Mouse (Mus musculus) hindbrain, embryonic 16.5 days (tissue): ENCODE results near the gene Lce1i. TPM values are rescaled to one million over a fixed set of nuclear protein-coding genes. Genes with fewer than 3 reads are reported as not detected.

Experiments
- ATAC-seq: fragments of 200-750 bp; cut with Nextera tagmentation; 2 replicates; pipeline ENCODE4 v1.8.0; 2017; ENCODE audit warnings: moderate TSS enrichment, moderate library complexity
- H3K27ac ChIP-seq: fragments of 300-500 bp; sonication (generic); 2 replicates; pipeline ENCODE4 v1.5.1; 2014; ENCODE audit warnings: low read depth, mild to moderate bottlenecking, control low read depth, low read length, moderate library complexity
- H3K27me3 ChIP-seq: fragments of 300-500 bp; sonication (generic); replicated peaks from 2 replicates; pipeline ENCODE4 v1.6.1; 2014; ENCODE audit warnings: low read length; ENCODE audit not compliant: control insufficient read depth, insufficient read depth
- H3K36me3 ChIP-seq: fragments of 300-500 bp; sonication (generic); 2 replicates; pipeline ENCODE4 v1.6.1; 2014; ENCODE audit warnings: mild to moderate bottlenecking, low read length, moderate library complexity, mixed read lengths; ENCODE audit not compliant: control insufficient read depth, insufficient read depth
- H3K4me1 ChIP-seq: fragments of 300-500 bp; sonication (generic); 2 replicates; pipeline ENCODE4 v1.6.1; 2014; ENCODE audit warnings: low read depth, low read length; ENCODE audit not compliant: control insufficient read depth, insufficient read depth
- H3K4me2 ChIP-seq: fragments of 300-500 bp; sonication (generic); 2 replicates; pipeline ENCODE4 v1.6.1; 2014; ENCODE audit warnings: mild to moderate bottlenecking, low read length, control low read depth, moderate library complexity
- H3K4me3 ChIP-seq: fragments of 300-500 bp; sonication (generic); 2 replicates; pipeline ENCODE4 v1.5.1; 2014; ENCODE audit warnings: mild to moderate bottlenecking, low read length, control low read depth, moderate library complexity
- H3K9ac ChIP-seq: fragments of 300-500 bp; sonication (generic); 2 replicates; pipeline ENCODE4 v1.6.1; 2014; ENCODE audit warnings: low read depth, mild to moderate bottlenecking, control low read depth, low read length, moderate library complexity
- H3K9me3 ChIP-seq: fragments of 300-500 bp; sonication (generic); 2 replicates; pipeline ENCODE4 v1.6.1; 2014; ENCODE audit warnings: mild to moderate bottlenecking, low read length, moderate library complexity; ENCODE audit not compliant: control insufficient read depth
- WGBS: fragments of 180-500 bp; shearing (Covaris S2); extraction: QIAGEN DNeasy Blood & Tissue Kit; methylation state at CpG from one replicate; pipeline ENCODE4 v1.1.7; 2014; 5-methylcytosine and 5-hydroxymethylcytosine counted together
- polyA plus RNA-seq: library from polyadenylated mRNA; unstranded; fragments of >200 nt; fragmentation: Nextera tagmentation; extraction: Ambion mirVana; gene quantifications from 2 replicates; pipeline ENCODE4 v1.2.1, GENCODE M21; 2015

The Lce1i gene
- polyA plus RNA-seq, 1 experiment from 2014 or later, result not detected

DNA sequence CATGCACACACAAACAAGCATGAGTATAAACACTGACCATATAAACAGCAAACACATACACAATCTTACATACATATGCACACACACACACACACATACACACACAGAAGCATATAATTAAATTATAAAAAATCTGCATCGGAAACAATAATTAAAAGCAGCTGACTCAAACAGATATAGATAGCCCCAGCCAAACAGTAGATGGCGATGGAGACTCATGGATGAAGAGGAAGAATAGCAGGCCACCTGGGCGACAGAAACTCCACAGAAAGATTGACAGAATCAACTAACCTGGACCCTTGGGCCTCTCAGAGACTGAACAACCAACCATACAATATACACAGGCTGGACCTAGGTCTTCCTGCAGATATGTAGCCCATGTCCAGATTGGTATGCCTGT lies 25.5 kb downstream of the Lce1i start:
- Histone ChIP-seq H3K27me3 (no peaks in the 10 kb centered on the region), H3K9ac (no peak overlapping the region), H3K4me3 (no peak overlapping the region), H3K36me3 (no peaks in the 10 kb centered on the region), H3K4me1 (no peaks in the 10 kb centered on the region), H3K9me3 (no peaks in the 10 kb centered on the region), H3K27ac (no peak overlapping the region), H3K4me2 (no peak overlapping the region)
- WGBS, result 40% methylated on average over 3 of the region's 3 CpGs
- peak; percentile 61; the same call in 1 of the 2 replicates for ATAC-seq

DNA sequence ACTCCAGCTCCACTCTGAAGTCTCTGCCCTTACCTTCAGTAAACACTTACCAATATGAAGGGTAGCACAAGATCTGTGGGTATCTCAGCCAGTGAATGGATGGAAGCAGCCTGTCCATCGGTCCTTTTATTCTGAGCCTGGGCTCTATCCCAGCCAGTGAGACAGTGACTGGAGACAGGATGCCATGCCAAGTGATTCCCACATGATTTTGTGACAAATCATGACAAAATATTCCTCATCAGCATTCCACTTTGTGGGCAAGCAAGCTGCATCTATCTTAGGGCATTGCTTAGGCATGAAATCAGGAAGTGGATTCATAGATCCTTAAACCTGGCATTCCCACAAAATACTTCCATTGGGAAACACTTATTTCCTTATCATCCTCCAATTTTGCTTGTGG lies 26.5 kb downstream of the Lce1i start, which contains the start of gene Lce1g:
TSS of gene Lce1g (minus strand) at position 101 of the 400 bp plus-strand sequence.
- WGBS, result 86% methylated on average over 1 of the region's 1 CpGs
- H3K27me3 ChIP-seq, result no peaks in the 10 kb centered on the region
- H3K9me3 ChIP-seq, result no peaks in the 10 kb centered on the region
- no peaks in the 10 kb centered on the region for H3K36me3 ChIP-seq
- no peak within 1 kb of the TSS for H3K4me2 ChIP-seq
- no peak within 1 kb of the TSS for H3K4me3 ChIP-seq
- no peak within 1 kb of the TSS for H3K9ac ChIP-seq
- no peaks in the 10 kb centered on the region for H3K4me1 ChIP-seq
- no peak for ATAC-seq
- no peak within 1 kb of the TSS for H3K27ac ChIP-seq

DNA sequence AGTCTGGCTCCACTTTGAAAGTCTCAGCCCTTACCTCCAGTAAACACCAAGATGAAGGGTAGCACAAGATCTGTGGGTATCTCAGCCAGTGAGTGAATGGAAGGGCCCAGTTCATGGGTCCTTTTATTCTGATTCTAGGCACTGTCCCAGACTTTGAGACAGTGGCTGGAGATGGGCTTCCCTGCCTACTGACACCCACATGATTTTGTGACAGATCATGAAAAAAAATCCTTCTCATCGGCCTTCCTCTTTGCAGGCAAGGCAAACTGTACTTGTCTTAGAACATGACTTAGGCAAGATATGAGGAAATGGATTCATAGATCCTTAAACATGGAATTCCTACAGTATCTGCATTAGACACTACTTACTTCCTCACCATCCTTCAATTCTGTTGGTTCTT lies 39.7 kb downstream of the Lce1i start, which contains the start of gene Gm38119:
TSS of gene Gm38119 (minus strand) at position 101 of the 400 bp plus-strand sequence.
- Histone ChIP-seq H3K9ac (no peak within 1 kb of the TSS), H3K27ac (no peak within 1 kb of the TSS), H3K4me3 (no peak within 1 kb of the TSS), H3K4me2 (no peak within 1 kb of the TSS), H3K36me3 (no peaks in the 10 kb centered on the region), H3K27me3 (no peaks in the 10 kb centered on the region), H3K9me3 (no peaks in the 10 kb centered on the region), H3K4me1 (no peaks in the 10 kb centered on the region)
- no peak for ATAC-seq
- WGBS, result 78% methylated on average over 1 of the region's 1 CpGs

Other genes with a start within 250 kb of the Lce1i start
- not detected in 2 replicates for gene 2310046K23Rik, start 244.4 kb downstream of the Lce1i start, polyA plus RNA-seq
- gene Ivl, start 205.2 kb downstream of the Lce1i start, polyA plus RNA-seq, result not detected in 2 replicates
- not detected in 2 replicates for gene Smcp, start 189.9 kb downstream of the Lce1i start, polyA plus RNA-seq
- not detected in 2 replicates for gene 2210017I01Rik, start 171.4 kb downstream of the Lce1i start, polyA plus RNA-seq
- not detected in 2 replicates for gene Lce6a, start 157.2 kb downstream of the Lce1i start, polyA plus RNA-seq
- not detected in 2 replicates for gene Lce1a1, start 130.6 kb downstream of the Lce1i start, polyA plus RNA-seq
- gene Lce1b, start 122.0 kb downstream of the Lce1i start, polyA plus RNA-seq, result not detected in 2 replicates
- gene Lce1a2, start 108.6 kb downstream of the Lce1i start, polyA plus RNA-seq, result not detected in 2 replicates
- not detected in 2 replicates for gene Lce1c, start 99.7 kb downstream of the Lce1i start, polyA plus RNA-seq
- not detected in 2 replicates for gene Lce1d, start 91.7 kb downstream of the Lce1i start, polyA plus RNA-seq
- not detected in 2 replicates for gene Lce1e, start 69.8 kb downstream of the Lce1i start, polyA plus RNA-seq
- gene Lce1f, start 58.5 kb downstream of the Lce1i start, polyA plus RNA-seq, result not detected in 2 replicates
- gene Gm38119, start 39.8 kb downstream of the Lce1i start, polyA plus RNA-seq, result not detected in 2 replicates
- not detected in 2 replicates for gene Lce1g, start 26.6 kb downstream of the Lce1i start, polyA plus RNA-seq
- gene Lce1h, start 13.8 kb downstream of the Lce1i start, polyA plus RNA-seq, result not detected in 2 replicates
- not detected in 2 replicates for gene Lce1j, start 11.6 kb upstream of the Lce1i start, polyA plus RNA-seq
- gene Lce1k, start 29.0 kb upstream of the Lce1i start, polyA plus RNA-seq, result not detected in 2 replicates
- not detected in 2 replicates for gene Kprp, start 48.3 kb upstream of the Lce1i start, polyA plus RNA-seq
- gene Lce1l, start 72.4 kb upstream of the Lce1i start, polyA plus RNA-seq, result not detected in 2 replicates
- not detected in 2 replicates for gene 2310050C09Rik, start 91.3 kb upstream of the Lce1i start, polyA plus RNA-seq
- gene Lce3a, start 147.3 kb upstream of the Lce1i start, polyA plus RNA-seq, result not detected in 2 replicates
- gene Lce3b, start 154.1 kb upstream of the Lce1i start, polyA plus RNA-seq, result not detected in 2 replicates
- 0.89 TPM in 1 of 2 replicates, not detected in the other for gene Lce3c, start 165.6 kb upstream of the Lce1i start, polyA plus RNA-seq
- gene Lce3d, start 178.5 kb upstream of the Lce1i start, polyA plus RNA-seq, result not detected in 2 replicates
- not detected in 2 replicates for gene Lce3e, start 188.2 kb upstream of the Lce1i start, polyA plus RNA-seq
- gene Lce3f, start 213.3 kb upstream of the Lce1i start, polyA plus RNA-seq, result not detected in 2 replicates
- gene Crct1, start 236.8 kb upstream of the Lce1i start, polyA plus RNA-seq, result 2.1 and 2.3 TPM in 2 replicates
- not detected in 2 replicates for gene Lce1m, start 240.2 kb upstream of the Lce1i start, polyA plus RNA-seq